Mouse (Mus musculus) right cerebral cortex, postnatal 10 days (tissue): ENCODE measurements around the gene Cacng6.
"Not testable (repeated sequence)": the region's sequence is repeated elsewhere in the genome, so short reads cannot be mapped to it uniquely, and the experiment has no call there.

ENCODE experiments used
- DNase-seq, 2 experiments: peaks; one replicate each; pipeline ENCODE4 v3.0.0; 2021; ENCODE audit warnings: low spot score in 2 of 2

Gene Cacng6

DNA sequence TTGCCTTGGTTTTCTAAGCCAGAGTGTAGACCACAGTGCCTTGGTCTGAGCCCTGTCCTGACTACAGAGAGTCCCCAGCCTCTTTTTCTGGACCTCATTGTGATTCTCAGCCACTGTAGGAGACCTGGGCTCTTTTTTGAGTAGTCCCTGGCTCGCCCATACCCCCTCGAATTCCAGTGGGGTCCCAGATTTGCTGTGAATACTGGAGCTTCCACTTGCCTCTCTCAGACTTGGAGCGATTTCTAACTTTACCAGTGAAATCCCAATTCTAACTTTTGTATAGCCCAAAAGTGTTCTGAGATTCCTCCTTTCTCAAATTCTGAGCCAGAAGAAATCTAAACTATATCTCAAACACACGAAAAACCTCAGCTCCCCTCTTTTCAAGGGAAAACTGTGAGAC lies at the start of gene Cacng6:
TSS of gene Cacng6 (plus strand) at position 301 of the 400 bp plus-strand sequence.
- DNase-seq = no peak

DNA sequence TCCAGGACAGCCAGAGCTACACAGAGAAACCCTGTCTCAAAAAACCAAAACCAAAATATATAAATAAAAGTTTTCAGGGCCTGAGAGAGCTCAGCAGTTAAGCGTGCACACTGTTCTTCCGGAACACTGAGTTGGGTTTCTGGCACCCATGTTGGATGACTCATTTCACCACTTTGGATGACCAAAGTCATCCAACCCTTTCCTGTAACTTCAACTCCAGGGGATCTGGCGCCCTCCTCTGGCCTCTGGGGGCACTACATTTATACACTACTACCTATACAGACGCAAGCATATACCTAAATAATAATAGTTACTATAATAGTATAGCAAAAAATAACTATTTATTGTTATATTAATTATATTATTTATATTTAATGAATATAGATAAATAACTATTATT lies 47.2 kb upstream of the Cacng6 start:
- DNase-seq = peak in 1 of 2 experiments; percentile 61

DNA sequence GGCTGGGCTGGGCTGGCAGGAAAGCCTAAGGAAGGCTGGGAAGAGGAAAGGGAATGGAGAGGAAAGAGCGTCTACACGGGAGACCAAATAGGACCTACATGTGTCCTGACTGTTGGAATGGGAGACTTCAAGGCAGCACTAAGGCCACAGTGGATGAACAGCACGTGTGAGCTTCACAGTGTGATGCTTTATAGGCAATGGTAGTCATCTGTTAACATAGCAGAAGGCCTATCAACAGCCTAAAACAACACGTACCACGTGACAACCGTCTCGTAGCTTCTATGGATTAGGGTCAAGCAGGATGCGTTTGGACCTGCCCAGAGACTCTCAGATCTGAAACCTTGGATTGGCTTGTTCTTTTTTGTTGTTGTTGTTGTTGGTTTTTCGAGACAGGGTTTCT lies 41.9 kb upstream of the Cacng6 start:
- no peak for DNase-seq

- DNase-seq = no peak
Measured at GRCm38 (mm10) chr7:3384807-3385319, 39.1 kb upstream of the Cacng6 start.

GRCm38 (mm10) chr7:3386036-3386730 lies 37.8 kb upstream of the Cacng6 start:
- no peak for DNase-seq

GRCm38 (mm10) chr7:3387761-3388160 lies 36.2 kb upstream of the Cacng6 start:
- no peak for DNase-seq

GRCm38 (mm10) chr7:3388885-3389284 lies 35.1 kb upstream of the Cacng6 start:
- no peak for DNase-seq

DNA sequence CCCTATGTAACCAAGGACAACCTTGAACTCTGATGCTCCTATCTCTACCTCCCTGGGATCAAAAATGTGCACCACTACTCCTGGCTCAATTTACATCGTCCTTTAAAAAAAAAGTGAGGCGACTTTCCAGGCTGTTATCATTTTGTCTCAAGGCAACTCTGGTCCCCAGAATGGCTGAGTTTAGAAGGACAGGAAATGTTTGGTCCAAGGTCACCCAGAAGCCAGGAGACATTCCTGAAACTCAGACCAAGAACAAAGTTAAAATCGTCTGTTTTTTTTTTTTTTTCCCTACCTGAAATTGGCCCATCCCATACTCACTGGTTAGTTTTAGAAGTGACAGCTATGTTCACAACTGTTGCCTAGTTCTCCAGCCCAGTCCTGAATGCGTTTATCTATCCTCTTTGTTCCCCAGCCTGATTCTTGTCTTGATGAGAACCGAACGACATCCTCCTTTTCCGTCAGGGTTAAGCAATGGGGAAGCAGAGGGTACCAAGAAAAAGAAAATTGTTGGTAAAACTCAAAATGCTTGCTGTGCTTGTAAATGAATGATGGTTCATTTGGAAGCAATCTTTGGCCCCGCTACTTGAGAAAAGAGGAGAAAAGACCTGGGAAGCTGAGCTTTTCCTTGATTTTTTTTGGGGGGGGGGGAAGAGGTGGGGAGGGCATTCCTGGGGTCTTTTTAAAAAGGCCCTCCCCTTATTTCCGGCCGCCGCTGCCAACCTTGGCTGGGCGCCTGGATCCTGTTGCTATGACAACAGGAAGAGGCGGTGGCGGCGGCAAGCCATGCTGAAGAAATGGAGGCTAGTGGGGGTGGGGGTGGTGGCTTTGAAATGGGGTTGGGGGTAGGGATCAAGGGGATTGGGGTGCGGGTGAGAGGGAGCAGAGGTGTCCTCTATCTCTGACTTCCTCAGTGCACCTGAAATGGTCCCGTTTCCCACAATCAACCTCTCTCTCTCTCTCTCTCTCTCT lies 34.3 kb upstream of the Cacng6 start:
- DNase-seq = peak; percentile 89 to 93

DNA sequence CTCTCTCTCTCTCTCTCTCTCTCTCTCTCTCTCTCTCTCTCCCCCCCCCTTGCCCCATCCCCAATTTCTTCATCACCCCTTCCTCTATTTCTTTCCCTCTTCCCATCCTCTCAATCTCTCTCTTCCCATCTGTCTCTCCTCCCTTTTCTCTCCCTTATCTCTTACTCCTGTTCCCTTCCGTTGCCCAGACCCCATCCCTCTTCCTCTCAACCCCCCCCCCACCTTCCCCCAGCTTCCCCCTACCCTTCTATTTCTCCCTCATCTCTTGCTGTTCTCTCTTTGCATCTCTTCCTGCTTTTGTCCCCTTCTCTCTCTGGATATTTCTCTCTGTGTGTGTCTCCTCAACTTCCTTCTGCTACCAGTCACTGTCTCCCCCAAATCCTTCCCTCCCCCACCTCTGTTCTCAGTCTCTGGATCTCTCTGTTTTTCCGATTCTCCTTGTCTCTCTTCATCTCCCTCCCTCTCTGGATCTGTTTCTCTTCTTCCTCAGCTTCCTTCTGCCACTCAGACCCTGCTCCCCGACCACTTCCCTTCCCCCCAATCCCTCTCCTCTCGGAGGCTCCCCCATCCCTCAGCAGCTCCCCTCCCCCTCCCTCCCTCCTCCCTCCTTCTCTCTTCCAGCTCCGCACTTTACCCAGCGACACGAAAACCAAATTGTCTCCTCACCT lies 33.4 kb upstream of the Cacng6 start, which contains the start of gene Cacng8:
TSS of gene Cacng8 (plus strand) at position 271 of the 668 bp plus-strand sequence.
- DNase-seq = peak in 1 of 2 experiments; percentile 54

GRCm38 (mm10) chr7:3391081-3391451 lies 32.9 kb upstream of the Cacng6 start:
- DNase-seq = peak in 1 of 2 experiments; percentile 59

DNA sequence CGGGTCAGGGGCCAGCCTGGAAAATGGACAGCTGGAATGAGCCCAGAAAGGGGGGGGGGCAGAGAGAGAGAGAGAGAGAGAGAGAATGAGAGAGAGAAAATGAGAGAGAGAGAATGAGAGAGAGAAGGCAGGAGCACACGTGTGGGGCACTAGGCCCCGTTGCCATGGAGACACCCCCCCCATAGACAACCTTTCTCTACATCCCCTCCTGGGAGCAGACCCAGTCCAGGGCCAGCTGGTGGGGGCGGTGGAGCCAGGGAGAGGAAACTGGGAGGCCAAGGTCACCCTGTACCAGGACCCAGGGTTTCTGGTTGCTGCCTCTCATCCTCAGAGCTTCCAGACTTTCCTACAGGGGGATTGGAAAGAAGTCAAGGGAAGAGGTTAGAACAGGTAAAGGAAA lies 32.2 kb upstream of the Cacng6 start:
- peak; percentile 67 to 68 for DNase-seq

DNA sequence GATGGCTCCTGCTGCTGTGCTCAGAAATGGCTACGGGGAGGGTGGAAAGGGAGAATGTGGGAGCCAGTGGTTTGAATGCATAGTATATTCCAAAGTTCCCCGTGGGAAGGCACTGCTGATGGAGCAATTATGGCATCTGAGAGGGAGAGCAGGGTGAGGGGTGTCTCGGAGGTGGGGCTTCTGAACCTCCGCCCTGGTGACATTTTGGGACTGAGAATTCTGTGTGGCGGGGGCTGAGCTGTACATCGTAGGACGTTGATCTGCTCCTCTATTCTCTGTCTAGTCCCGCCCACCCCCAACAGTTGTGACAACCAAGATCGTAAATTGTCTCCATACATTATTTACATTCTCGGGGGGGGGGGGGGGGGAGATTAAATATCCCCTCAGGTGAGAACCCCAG lies 26.6 kb upstream of the Cacng6 start:
- DNase-seq = no peak

DNA sequence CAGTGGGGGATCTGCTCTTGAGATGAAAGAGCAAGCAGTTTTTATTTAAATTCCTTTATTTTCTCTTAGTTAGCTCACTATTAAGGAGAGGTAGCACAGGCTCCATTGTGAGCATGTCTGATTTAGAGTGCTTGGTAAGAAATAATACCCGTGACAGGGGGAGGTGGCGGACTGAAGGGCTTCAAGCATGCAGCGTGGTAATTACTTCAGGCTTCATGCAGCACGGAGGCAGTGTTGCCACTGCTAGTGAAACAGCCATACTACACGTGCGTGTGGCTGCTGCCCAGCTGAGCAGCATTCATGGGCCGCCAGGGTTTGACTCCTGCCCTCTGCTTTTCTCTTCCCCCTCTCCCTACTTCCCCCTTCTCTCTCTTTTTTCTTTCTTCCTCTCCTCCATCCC lies 26.2 kb upstream of the Cacng6 start:
- DNase-seq = no peak

DNA sequence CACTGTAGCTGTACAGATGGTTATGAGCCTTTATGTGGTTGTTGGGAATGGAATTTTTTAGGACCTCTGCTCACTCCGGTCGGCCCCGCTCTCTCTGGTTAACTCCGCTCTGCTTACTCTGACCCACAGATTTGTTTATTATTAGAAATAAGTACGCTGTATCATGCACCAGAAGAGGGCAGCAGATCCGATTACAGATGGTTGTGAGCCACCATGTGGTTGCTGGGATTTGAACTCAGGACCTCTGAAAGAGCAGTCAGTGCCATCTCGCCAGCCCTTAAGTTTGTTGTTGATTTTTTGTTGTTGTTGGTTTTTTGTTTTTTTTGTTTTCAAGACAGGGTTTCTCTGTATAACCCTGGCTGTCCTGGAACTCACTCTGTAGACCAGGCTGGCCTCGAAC lies 25.6 kb upstream of the Cacng6 start:
- DNase-seq = not testable (repeated sequence)

- no peak for DNase-seq
Measured at GRCm38 (mm10) chr7:3399937-3400336, 24.1 kb upstream of the Cacng6 start.

DNA sequence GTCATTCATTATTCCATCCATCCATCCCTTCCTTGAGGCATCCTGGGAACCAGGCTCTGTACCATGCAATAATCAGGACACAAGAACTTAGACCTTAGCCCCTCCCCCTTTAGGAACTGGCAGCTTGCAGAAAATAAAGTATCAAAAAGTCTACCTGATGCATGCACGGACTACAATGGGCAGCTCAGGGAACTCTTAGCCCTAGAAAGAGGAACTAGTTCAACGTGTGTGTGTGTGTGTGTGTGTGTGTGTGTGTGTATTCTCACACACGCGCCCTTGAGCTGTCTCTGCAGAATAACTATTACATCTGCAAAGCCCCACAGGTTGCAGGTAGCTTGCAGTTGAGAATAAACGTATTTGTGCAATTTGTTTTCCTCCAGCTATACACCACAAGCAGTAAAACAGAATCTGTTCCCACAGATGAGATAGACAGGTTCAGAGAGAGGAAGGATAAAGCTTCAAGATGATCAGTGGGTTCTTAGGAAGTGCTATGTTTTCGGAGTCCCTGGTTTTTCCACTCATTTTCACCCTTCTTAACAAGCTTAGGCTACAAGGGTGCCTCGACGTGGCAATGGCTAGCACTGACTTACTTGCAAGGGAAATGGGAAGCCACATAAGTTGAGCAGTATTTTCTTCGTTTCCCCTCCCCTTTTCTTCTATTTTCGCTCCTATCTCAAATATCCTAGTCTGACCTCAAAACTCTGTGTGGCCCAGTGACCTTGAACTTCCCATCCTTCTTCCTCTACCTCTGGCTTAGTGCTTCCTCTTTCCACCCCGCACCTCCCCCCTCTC lies 14.1 kb upstream of the Cacng6 start:
- no peak for DNase-seq

DNA sequence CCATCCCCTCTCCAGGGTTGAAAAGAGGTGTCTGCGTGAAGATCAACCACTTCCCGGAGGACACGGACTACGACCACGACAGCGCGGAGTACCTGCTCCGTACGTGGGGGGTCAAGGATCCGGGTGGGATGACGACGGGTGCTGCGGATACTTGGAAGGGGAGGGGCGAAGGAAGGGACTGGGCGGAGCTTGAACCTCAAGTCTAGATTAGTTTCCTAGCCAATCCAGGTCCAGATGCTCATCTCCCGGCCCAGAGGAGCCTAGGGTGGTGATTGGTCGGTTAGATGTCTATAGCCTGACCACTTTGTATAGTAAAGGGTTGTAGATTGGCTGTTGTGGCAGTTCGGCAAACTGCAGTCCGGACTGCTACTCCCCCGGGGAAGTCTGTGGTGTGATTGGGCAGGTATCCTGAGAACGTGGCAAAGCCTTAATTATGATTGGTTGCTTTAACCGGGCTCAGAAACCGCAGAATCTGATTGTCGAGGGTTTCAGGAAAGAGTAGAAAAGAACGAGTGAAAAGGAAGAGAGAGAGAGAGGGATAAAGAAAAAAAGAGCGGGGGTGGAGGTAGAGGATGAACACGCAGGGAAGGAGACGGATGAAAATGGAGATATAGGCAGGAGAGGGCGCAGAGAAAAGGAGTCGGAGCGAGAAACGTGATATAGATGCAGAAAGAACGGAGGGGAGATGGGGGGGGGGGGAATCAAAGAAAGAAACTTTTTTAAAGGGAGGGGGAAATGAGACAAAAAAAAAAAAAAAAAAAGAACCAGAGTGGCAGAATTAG lies 12.6 kb upstream of the Cacng6 start:
- peak; percentile 77 to 88 for DNase-seq

- DNase-seq = peak in 1 of 2 experiments; percentile 59
Measured at GRCm38 (mm10) chr7:3412036-3412435, 12.0 kb upstream of the Cacng6 start.

DNA sequence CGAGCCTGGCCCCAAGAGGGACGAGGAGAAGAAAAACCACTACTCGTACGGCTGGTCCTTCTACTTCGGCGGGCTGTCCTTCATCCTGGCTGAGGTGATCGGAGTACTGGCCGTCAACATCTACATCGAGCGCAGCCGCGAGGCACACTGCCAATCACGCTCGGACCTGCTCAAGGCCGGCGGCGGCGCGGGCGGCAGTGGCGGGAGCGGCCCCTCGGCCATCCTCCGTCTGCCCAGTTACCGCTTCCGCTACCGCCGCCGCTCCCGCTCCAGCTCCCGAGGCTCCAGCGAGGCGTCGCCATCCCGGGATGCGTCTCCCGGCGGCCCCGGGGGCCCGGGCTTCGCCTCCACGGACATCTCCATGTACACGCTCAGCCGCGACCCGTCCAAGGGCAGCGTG lies 9.1 kb upstream of the Cacng6 start:
- peak; percentile 60 to 71 for DNase-seq

GRCm38 (mm10) chr7:3415378-3415777 lies 8.6 kb upstream of the Cacng6 start:
- DNase-seq = peak; percentile 56 to 63
